Mouse (Mus musculus) small intestine, adult 2 months (tissue): ENCODE measurements around the gene Pabpn1l. TPM values are rescaled to one million over a fixed set of nuclear protein-coding genes. Genes with fewer than 3 reads are reported as not detected.
A peak's percentile ranks its signal among the peaks of the same experiment; 100 is the strongest.

ENCODE experiments used
- H3K27ac ChIP-seq: fragments of 200-500 bp; 2 replicates; pipeline ENCODE4 v1.5.1; 2012; ENCODE audit warnings: low read depth, low read length, control low read depth, inconsistent platforms; ENCODE audit not compliant: insufficient read depth
- H3K27me3 ChIP-seq: fragments of 200-500 bp; 2 replicates; pipeline ENCODE4 v1.6.1; 2012; ENCODE audit warnings: mild to moderate bottlenecking, moderate library complexity, low read length, inconsistent platforms; ENCODE audit not compliant: control insufficient read depth, insufficient read depth
- H3K36me3 ChIP-seq: fragments of 200-500 bp; 2 replicates; pipeline ENCODE4 v1.6.1; 2012; ENCODE audit warnings: mild to moderate bottlenecking, low read length, control low read depth, inconsistent platforms; ENCODE audit not compliant: control insufficient read depth, insufficient read depth
- H3K4me1 ChIP-seq: fragments of 200-500 bp; 2 replicates; pipeline ENCODE4 v1.6.1; 2012; ENCODE audit warnings: low read length, inconsistent platforms, mixed read lengths; ENCODE audit not compliant: control insufficient read depth, insufficient read depth, insufficient read length
- H3K4me3 ChIP-seq: fragments of 200-500 bp; 2 replicates; pipeline ENCODE4 v1.5.1; 2012; ENCODE audit warnings: low read depth, mild to moderate bottlenecking, control low read depth, inconsistent platforms, low read length, moderate library complexity
- CTCF ChIP-seq: fragments of 200-500 bp; IDR thresholded peaks from 2 replicates; pipeline ENCODE4 v1.5.1; 2012; ENCODE audit warnings: low read depth, mild to moderate bottlenecking, control low read depth, inconsistent platforms, low read length, moderate library complexity, mixed read lengths; ENCODE audit not compliant: insufficient replicate concordance, insufficient read length; ENCODE audit errors: extremely low read depth
- POLR2A ChIP-seq: fragments of 200-500 bp; IDR thresholded peaks from 2 replicates; pipeline ENCODE4 v1.6.1; 2012; ENCODE audit warnings: low read depth, mild to moderate bottlenecking, control low read depth, inconsistent platforms, low read length, moderate library complexity
- WGBS: fragments of 180-500 bp; shearing (Covaris S2); methylation state at CpG from one replicate; pipeline ENCODE4 v1.1.7; 2018; 5-methylcytosine and 5-hydroxymethylcytosine counted together
- polyA plus RNA-seq: library from polyadenylated mRNA; depleted of rRNA; stranded (reverse); fragments of >200 nt; gene quantifications from 2 replicates; pipeline ENCODE4 v1.2.3, GENCODE M21; 2012

Gene Pabpn1l
- polyA plus RNA-seq, 1 experiment: not detected

DNA sequence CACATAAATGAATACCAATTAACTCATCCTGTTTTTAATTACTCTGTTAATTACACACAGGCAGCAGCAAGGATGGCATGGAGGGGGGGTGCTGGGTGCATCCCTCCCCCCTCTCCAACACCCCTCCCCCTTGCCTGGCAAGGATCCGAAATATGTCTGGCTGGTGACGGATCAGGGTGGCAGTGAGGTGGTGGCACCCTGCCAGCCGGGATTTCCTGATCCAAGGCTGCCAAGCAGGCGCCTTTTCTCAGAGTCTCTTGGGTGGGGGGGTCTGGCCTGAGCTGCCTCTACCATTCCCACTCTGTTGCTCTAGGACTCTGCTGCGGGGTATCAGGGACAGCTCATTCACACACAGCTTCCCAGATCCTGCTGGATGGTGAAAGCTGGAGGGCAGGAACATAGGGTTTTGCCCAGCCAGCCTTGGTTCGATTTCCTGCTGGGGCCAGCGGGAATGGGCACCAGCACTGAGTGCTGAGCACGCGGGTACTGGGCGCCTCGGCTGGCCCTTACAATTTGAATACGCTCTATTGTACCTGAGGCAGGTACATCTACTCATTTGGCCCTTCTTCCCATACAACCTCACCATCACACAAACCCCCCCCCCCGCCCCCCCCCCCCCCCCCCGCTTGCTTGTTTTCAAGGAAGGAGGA lies 43.3 kb upstream of the Pabpn1l start:
- Histone ChIP-seq H3K36me3 (no peaks in the 10 kb centered on the region), H3K27ac (peak overlapping the region; percentile 29; the same call in 1 of the 2 replicates), H3K4me3 (no peak overlapping the region), H3K4me1 (peaks cover 33% of the 10 kb centered on the region), H3K27me3 (no peaks in the 10 kb centered on the region)
- TF ChIP-seq CTCF: no peak
- TF ChIP-seq POLR2A: no peak
- 24% methylated on average over 14 of the region's 14 CpGs for WGBS

DNA sequence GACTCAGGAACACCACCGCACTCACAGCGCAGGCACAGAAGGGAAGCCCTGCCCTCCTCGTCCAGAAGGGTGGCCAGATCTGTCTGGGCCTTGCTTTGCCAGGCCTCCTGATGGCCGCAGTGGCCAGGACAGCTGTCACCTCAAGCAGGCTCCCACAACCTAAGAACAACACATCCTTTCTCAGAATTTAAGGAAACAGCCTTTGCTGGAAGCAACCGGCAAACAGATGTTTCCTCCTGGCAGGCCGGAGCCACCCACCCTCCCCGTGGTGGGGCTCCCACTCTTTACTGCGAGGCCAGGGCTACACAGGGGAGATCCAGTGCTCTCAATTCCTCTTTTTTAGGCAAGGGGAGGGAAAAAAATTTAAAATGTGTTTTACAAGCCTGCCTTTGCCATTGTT lies 42.7 kb upstream of the Pabpn1l start:
- Histone ChIP-seq H3K27me3 (no peaks in the 10 kb centered on the region), H3K36me3 (no peaks in the 10 kb centered on the region), H3K4me3 (no peak overlapping the region), H3K4me1 (peaks cover 33% of the 10 kb centered on the region), H3K27ac (peak overlapping the region; percentile 40)
- whole genome bisulfite sequencing: 58% methylated on average over 8 of the region's 8 CpGs
- TF ChIP-seq CTCF (no peak), POLR2A (no peak)

DNA sequence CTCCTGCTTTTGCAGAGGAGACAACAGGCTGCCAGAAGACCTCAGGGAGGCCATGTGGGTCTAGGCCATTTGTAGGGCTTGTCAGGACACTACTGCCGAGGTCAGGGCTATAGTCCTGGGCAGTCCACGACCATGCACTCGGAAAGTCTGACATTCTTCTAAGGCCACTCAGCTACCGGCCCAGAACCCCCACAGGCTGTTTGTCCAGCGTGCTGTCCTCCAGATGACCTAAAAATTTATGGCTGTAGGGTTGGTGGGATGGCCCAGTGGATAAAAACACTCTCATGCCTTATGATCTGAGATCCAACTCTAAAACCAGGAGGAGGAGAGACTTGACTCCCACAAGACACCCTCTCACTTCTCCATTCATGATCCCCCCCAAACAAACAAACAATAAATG lies 41.1 kb upstream of the Pabpn1l start:
- peaks cover 33% of the 10 kb centered on the region for H3K4me1 ChIP-seq
- no peaks in the 10 kb centered on the region for H3K27me3 ChIP-seq
- no peak overlapping the region for H3K4me3 ChIP-seq
- TF ChIP-seq POLR2A: no peak
- no peak for TF ChIP-seq CTCF
- WGBS: 71% methylated on average over 5 of the region's 5 CpGs
- H3K36me3 ChIP-seq: no peaks in the 10 kb centered on the region
- no peak overlapping the region for H3K27ac ChIP-seq

DNA sequence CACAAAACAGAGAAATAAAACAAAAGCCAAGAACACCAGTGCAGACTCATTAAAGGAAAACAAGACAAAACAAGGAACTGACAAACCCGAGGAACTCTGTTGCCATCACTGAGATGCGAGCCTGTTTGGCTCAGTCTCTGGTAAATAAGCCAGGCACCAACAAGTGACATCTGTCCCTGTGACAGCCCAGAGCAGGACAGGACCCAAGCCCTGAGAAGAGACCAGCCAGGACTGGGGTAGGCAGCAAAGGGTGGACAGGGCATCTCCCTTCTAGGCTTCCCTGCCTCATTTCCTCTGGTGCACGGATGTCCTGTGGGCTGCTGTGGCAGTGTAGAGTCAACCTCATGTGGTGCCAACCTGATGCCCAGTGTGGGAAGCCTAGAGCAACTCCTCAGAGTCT lies 40.6 kb upstream of the Pabpn1l start:
- Histone ChIP-seq H3K27ac (no peak overlapping the region), H3K27me3 (no peaks in the 10 kb centered on the region), H3K36me3 (no peaks in the 10 kb centered on the region), H3K4me1 (peaks cover 33% of the 10 kb centered on the region), H3K4me3 (no peak overlapping the region)
- WGBS: 64% methylated on average over 3 of the region's 3 CpGs
- TF ChIP-seq POLR2A: no peak
- no peak for TF ChIP-seq CTCF

DNA sequence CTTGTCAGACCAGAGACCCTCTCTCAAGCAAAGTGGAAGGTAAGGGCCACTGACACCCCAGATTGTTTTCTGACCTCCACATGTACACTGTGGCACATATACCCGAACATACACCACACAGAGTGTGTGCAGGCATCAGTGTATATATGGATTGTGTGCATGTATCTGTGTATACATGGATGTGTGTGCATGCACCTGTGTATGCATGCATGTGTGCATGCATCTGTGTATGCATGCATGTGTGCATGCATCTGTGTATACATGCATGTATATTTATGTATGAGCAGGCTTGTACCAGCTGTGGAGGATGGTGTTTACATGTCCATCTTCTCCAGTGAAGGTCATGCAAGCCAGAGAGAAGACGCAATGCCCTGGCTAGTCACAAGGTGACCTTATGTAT lies 39.4 kb upstream of the Pabpn1l start:
- 78% methylated on average over 2 of the region's 2 CpGs for WGBS

DNA sequence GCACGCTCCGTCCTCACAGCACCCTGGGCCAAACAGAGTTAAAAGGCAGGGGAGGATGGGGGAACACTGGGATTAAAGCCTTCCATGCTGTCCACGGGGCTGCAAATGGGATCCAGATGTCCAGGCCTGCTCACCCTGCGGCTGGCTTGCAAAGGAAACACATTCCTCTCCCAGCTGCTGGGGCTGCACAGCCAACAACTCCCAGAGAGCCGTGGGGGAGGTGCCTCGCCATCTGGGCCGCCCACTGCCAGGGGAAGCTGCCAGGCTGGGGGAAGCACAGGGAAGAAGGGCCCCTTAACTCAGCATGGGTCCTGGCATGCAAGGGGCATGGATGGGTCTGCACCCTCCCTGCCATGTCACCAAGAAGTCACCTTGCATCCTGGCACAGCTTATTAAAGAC lies 38.6 kb upstream of the Pabpn1l start:
- WGBS: 50% methylated on average over 7 of the region's 7 CpGs
- H3K27ac ChIP-seq: no peak overlapping the region; the same call in 1 of the 2 replicates
- H3K4me1 ChIP-seq: peaks cover 23% of the 10 kb centered on the region
- TF ChIP-seq CTCF (no peak), POLR2A (no peak)
- no peaks in the 10 kb centered on the region for H3K27me3 ChIP-seq
- H3K36me3 ChIP-seq: no peaks in the 10 kb centered on the region
- no peak overlapping the region for H3K4me3 ChIP-seq

More for the DNA sequence above, 39.4 kb upstream of the Pabpn1l start:
- TF ChIP-seq POLR2A: no peak
- TF ChIP-seq CTCF: no peak
- Histone ChIP-seq H3K36me3 (no peaks in the 10 kb centered on the region), H3K4me3 (no peak overlapping the region), H3K27me3 (no peaks in the 10 kb centered on the region), H3K27ac (no peak overlapping the region), H3K4me1 (peaks cover 30% of the 10 kb centered on the region)

DNA sequence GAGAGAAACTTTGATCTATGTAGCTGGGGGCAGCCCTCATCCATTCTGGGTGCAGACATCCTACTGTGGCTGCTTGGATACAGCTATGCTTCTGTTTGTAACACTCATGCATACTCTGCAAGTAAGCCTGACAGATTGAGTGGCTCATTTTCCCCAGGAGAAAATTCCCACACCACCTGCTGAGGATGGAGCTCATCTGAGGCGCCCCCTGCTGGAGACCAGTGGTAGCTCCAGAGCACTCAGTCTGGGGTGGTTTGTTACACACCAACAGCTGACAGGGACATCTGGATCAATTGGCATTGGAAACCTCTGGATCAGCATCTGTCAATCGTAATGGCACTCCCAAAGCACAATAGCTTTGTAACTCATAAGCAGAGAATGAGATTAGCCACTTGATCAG lies 37.5 kb upstream of the Pabpn1l start:
- H3K4me1 ChIP-seq: peaks cover 19% of the 10 kb centered on the region
- H3K36me3 ChIP-seq: no peaks in the 10 kb centered on the region; the same call in 1 of the 2 replicates
- TF ChIP-seq POLR2A (no peak), CTCF (peak; percentile 86; the same call in 1 of the 2 replicates)
- H3K27me3 ChIP-seq: no peaks in the 10 kb centered on the region
- H3K4me3 ChIP-seq: no peak overlapping the region
- WGBS: 61% methylated on average over 2 of the region's 2 CpGs
- no peak overlapping the region for H3K27ac ChIP-seq
